16 mouse cellular contexts compared by ENCODE assay signal in genomic region chr16:70334812-70335211, GRCm38 (mm10).
"Had no signal": no experiment of that assay in that cellular context is flagged by ENCODE, and none has a peak within 500 bp of the region (broad histone marks: within the 10 kb centered on the region; RNA-seq: fewer than 3 reads in every experiment).

No protein-coding gene starts in this region.

- H3K4me3 ChIP-seq: hindbrain, embryonic 15.5 days; limb, embryonic 12.5 days; liver, embryonic 13.5 days; lung, embryonic 15.5 days; megakaryocyte, embryonic 14.5 days; midbrain, embryonic 12.5 days; neural tube, embryonic 15.5 days had no signal

- H3K27ac ChIP-seq: hindbrain, embryonic 15.5 days; limb, embryonic 12.5 days; liver, embryonic 13.5 days; lung, embryonic 15.5 days; macrophage; midbrain, embryonic 12.5 days; neural tube, embryonic 15.5 days had no signal

- DNase-seq: kidney, postnatal 10 days; kidney, postnatal 4 days; liver; liver, embryonic 13.5 days; liver, postnatal 0 days; lung, postnatal 14 days; right cerebral cortex, postnatal 25 days; thymus, adult 2 months; thymus, postnatal 25 days had no signal

- ATAC-seq: liver, postnatal 0 days had no signal

- H3K4me1 ChIP-seq: hindbrain, embryonic 15.5 days; limb, embryonic 12.5 days; liver, embryonic 13.5 days; lung, embryonic 15.5 days; midbrain, embryonic 12.5 days; neural tube, embryonic 15.5 days had no signal

- H3K4me2 ChIP-seq: hindbrain, embryonic 15.5 days; limb, embryonic 12.5 days; liver, embryonic 13.5 days; lung, embryonic 15.5 days; midbrain, embryonic 12.5 days; neural tube, embryonic 15.5 days had no signal

- H3K27me3 ChIP-seq: hindbrain, embryonic 15.5 days; limb, embryonic 12.5 days; liver, embryonic 13.5 days; lung, embryonic 15.5 days; megakaryocyte, embryonic 14.5 days; midbrain, embryonic 12.5 days; neural tube, embryonic 15.5 days had no signal

- H3K9ac ChIP-seq: hindbrain, embryonic 15.5 days; limb, embryonic 12.5 days; liver, embryonic 13.5 days; liver, postnatal 0 days; lung, embryonic 15.5 days; midbrain, embryonic 12.5 days; neural tube, embryonic 15.5 days had no signal

- H3K36me3 ChIP-seq: hindbrain, embryonic 15.5 days; limb, embryonic 12.5 days; liver, embryonic 13.5 days; lung, embryonic 15.5 days; midbrain, embryonic 12.5 days; neural tube, embryonic 15.5 days had no signal

- H3K9me3 ChIP-seq: hindbrain, embryonic 15.5 days; limb, embryonic 12.5 days; liver, embryonic 13.5 days; lung, embryonic 15.5 days; midbrain, embryonic 12.5 days; neural tube, embryonic 15.5 days had no signal
